Mouse (Mus musculus): ENCODE measurements around the gene Svs2. TPM values are rescaled to one million over a fixed set of nuclear protein-coding genes. Genes with fewer than 3 reads are reported as not detected.
"Not testable (repeated sequence)": the region's sequence is repeated elsewhere in the genome, so short reads cannot be mapped to it uniquely, and the experiment has no call there.

Svs2 gene
- polyA plus RNA-seq (2012; rRNA removed): 4.1 TPM in 1 of 2 replicates, not detected in the other

DNA sequence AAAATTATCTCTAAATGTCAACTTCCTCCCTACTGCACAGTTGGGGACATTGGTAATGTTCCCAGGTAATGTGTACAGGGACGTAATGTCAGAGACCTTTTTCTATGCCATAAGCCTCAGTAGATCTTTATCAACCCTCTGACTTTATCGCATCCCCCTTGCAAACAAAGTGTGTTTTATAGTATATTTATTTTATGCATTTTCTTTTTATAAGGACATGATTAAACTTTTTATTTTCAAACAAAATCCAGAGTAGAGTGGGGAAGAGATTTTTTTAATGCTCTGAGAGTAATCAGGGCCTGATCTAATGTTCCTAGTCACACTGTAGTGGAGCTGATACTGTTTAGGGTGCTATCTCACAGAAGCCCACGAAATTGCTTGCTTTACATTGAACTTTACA, at the start of gene Svs2:
Gene Svs2, minus strand, starts transcription at position 101 of the 400 bp plus-strand sequence.
- no peak for DNase-seq (ENCODE audit: low read depth)

DNA sequence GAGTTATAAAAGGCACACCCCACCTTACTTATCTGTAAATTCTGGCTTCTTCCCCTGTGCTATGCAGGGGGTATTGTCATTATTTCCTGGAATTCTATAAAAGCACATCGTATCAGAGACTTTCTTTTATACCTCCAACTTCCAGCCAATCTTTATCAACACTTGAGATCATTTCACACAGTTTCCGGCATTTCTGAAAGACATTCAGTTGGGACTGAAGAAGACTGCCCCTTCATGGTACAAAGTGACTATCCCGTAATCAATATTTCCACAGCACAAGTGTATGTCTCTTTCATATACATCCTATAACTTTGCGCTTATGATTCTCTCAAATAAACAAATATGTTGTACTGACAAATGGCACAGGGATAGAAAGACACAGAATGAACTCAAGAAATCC, 40.1 kb upstream of the Svs2 start, which contains the start of gene Svs4:
Gene Svs4, minus strand, starts transcription at position 101 of the 400 bp plus-strand sequence.
- no peak for DNase-seq (ENCODE audit: low read depth)

- DNase-seq (ENCODE audit: low read depth): not testable (repeated sequence)
These were observed 18.3 kb upstream of the Svs2 start, which contains the start of gene Svs3b for GRCm38 (mm10) chr2:164256540-164256939. Gene Svs3b, minus strand, starts transcription at chr2:164256640.

DNA sequence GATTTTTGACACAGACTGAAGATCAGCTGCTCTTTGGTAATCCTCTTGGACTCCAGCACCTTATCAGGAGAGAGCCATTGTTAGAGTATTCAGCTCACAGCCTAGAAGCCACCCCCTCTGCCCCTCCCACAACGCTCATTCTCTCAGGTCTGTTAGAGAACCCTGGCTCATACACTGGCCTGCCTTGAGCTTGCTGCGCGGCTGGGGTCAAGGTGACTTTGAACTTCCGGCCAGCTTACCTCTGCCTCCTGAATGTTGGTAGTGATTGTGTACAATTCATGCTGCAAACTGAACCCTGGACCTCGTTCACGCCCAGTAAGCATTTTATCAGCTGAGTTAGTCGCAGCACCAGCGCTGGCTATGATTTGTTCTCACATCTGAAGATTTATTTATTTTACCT, 5.6 kb downstream of the Svs2 start:
- no peak for DNase-seq (ENCODE audit: low read depth)

DNA sequence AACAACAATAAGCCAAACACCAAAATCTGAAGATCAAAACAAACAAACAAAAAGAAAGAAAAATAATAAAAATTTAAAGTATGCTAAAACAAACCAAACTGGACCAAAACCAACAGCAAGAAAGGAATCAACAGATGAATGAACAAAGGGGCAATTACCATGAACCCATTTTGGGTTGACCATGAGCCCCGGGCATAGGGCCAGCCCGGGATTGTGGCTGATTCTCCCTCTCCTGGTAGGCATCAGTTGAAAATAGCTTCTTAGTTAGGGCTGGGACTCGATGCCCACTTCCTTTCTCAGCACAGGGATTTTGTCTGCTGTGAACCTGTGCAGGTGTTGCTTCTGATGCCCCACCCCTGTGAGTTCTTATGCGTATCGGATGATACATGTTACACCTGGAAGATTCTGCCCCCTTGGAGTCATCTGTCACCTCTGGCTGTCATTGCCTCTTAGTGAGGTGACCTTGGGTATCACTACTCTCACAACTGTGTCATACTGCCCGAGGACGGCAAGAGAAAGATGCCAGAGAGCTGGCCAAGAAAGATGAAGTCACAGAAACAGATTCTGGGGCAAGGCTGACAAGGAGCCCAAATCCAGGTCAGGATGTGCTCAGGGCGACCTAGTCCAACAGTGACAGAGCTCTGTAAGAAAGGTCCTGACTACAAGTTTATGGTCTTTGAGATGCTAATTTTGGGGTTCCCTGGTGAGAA, 9.8 kb downstream of the Svs2 start:
- DNase-seq (ENCODE audit: low read depth): no peak

DNA sequence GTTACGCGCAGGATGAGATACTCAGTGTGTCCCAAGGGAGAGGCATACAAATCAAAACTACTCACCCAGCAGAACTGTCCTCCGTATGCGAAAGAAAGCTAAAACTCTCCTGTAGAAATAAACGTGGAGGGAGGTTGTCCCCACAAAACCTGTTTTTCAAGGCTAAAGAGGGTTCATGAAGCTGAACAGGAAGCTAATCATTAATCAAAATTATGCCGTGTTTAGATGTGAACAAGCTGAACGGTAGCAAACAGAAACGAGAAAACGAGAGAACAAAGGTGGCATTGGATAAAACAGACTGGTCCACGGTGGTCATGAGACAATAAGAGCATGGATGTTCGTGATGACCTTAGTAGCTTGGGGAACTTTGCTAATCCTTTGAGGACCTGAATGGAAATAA, 16.7 kb downstream of the Svs2 start, which contains the start of gene Wfdc15b:
Gene Wfdc15b, minus strand, starts transcription at position 139 of the 400 bp plus-strand sequence.
- no peak for DNase-seq (ENCODE audit: low read depth)

DNA sequence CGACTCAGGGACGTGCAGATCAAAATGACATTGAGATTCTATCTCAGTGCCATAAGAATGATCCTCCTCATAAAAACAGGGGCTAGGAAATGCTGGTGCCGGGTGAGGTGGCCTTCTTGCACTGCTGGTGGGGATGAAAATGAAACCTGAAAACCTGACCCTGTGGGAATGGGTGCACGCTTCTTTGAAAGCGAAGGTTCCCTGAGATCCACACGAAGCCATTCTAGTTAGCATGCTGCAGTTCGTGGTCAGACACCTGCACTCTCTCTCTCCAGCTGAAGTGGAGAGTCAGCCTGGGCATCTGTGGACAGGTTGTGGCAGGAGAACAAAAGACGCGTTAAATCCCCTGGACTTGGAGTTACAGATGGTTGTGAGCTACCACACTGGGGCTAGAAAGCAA, 19.0 kb downstream of the Svs2 start:
- no peak for DNase-seq (ENCODE audit: low read depth)

DNA sequence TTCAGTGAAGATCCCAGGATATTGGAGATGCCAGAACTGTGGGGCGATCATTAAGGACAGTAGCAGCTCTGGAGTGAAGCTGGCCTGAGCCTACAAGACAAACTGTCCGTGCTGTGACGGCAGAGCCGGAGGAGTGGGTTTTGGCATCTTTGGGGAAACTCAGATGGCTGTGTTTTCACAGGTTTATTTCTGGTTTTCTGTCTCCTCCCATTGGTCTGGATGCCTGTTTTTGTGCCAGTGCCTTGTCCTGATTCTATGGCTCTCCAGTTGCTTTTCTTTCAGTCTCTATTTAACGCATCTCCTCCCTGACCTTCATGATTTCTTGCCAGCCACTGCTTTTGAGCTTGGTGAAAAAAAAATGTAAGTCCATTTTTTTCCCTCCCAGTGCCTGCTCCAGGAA, 25.6 kb downstream of the Svs2 start:
- DNase-seq (ENCODE audit: low read depth): no peak

DNA sequence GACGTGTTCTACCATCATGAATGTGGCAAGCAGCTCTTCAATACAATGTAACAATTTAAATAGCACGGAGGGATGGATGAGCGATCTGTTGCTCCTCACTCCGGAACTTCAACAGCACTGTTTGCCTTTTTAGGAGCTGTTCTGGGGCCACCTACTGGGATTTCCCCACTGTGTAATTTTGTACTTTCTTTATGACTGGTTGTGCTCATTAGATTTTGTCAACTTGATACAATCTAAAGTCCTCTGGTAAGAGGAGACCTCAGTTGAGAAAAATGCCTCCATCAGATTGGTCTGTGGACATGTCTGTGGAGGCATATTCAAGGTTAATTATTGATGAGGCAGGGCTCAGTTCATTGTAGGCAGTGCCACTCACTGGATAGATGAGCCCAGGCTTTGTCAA, 27.4 kb downstream of the Svs2 start:
- DNase-seq (ENCODE audit: low read depth): no peak

GRCm38 (mm10) chr2:164206676-164207075, 31.6 kb downstream of the Svs2 start:
- DNase-seq (ENCODE audit: low read depth): no peak

- DNase-seq (ENCODE audit: low read depth): not testable (repeated sequence)
These were observed 32.3 kb downstream of the Svs2 start for GRCm38 (mm10) chr2:164206011-164206410.

GRCm38 (mm10) chr2:164199626-164200327, 38.5 kb downstream of the Svs2 start, which contains the start of gene Wfdc15a:
Gene Wfdc15a, minus strand, starts transcription at chr2:164200130.
- DNase-seq (ENCODE audit: low read depth): no peak

- no peak for DNase-seq (ENCODE audit: low read depth)
These were observed 41.6 kb downstream of the Svs2 start for GRCm38 (mm10) chr2:164196700-164196990.

DNA sequence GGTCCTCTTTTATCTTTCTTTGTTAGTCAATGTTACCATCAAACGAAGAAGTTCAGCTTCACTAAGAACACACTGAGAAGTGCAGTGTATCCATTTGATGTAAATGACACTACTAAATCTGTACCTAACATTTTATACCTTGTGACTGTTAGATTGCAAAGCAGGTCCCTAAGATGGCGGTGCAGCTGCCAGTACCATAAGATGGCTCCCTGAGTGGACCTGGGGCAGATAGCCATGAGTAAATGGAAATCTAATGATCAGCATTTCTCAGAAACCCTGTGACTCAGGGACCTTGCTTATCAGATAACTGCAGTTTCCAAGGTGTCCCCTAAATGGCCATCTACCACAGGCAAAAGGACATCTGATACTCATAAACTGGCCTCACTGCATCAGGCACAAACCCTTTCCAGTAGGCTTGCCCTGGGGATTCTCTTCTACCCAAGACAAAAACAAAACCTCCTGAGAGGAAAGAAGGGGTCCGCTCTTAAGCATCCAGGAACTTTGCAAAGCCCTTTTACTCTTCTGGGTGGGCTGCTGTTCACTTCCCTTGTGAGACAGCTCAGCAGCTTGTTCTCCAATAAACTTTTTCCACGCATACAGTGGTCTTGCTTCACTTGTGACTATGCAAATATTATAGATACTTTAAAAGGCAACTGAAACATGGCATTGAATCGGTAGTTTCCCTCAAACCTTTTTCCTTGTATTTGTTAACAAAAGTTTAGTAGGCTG, 42.1 kb downstream of the Svs2 start:
- no peak for DNase-seq (ENCODE audit: low read depth)

- no peak for DNase-seq (ENCODE audit: low read depth)
These were observed 43.2 kb downstream of the Svs2 start for GRCm38 (mm10) chr2:164194959-164195630.

GRCm38 (mm10) chr2:164192279-164192678, 46.0 kb downstream of the Svs2 start:
- DNase-seq (ENCODE audit: low read depth): no peak

GRCm38 (mm10) chr2:164190576-164190975, 47.7 kb downstream of the Svs2 start, which contains the start of gene Wfdc12:
Gene Wfdc12, minus strand, starts transcription at chr2:164190608.
- DNase-seq (ENCODE audit: low read depth): no peak

DNA sequence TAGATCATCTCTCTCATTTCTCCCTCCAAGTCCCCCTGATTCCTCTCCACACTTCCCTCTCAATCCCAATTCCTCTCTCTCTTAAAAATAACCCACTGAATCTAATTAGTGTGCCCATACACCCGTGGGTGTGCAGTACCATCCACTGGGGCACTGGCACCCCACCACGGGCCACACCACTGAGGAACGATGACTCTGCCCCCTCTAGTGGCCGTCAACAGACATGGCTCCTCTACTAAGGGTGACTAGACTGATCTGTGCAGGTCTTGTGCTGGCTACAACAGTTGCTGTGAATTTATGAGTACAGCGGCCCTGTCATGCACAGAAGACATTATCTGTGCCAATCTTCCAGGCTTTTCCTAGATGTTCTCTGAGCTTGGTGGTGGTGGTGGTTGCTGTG, 49.5 kb downstream of the Svs2 start:
- no peak for DNase-seq (ENCODE audit: low read depth)

Measured in gonadal fat pad, adult 2 months (tissue).